Mouse (Mus musculus): ENCODE measurements around the gene Tbcd. TPM values are rescaled to one million over a fixed set of nuclear protein-coding genes. Genes with fewer than 3 reads are reported as not detected.

Tbcd gene
- total RNA-seq, 2 experiments from 2014 or later: 34.7 to 38.3 TPM

DNA sequence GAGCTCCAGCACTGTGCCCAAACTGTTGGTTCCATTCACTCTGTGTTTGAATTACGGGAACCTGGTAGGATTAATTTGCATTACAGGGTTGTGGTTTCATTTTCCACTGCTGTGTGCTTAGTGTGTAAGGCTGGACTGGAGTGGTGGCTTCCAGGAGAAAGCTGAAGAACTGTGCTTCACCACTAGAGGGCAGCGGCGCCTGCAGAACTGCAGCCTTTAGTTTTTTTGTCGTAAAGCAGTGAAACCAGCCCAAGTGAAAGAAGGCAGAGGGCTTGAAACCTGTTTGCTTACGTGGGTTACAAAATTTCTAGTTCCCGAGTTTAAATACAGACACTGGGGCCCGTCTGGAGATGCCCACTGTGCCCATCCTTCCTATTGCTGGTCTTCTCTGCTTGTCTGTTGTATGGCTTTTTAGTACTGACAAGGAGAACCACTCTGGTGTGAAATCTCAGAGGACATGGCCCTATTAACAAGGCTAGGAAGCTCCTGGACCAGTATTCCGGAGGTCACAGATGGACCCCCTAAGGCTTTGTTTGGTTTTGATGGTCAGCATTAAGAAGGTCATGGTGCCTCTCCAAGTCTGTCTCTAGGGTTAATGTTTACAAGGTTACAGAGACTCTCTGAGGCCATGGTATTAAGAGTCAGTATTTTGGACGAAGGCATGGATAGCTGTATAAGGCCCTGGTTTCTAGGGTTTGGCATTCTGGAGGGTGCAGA lies 24.1 kb downstream of the Tbcd start:
- peak; percentile 86 for DNase-seq

DNA sequence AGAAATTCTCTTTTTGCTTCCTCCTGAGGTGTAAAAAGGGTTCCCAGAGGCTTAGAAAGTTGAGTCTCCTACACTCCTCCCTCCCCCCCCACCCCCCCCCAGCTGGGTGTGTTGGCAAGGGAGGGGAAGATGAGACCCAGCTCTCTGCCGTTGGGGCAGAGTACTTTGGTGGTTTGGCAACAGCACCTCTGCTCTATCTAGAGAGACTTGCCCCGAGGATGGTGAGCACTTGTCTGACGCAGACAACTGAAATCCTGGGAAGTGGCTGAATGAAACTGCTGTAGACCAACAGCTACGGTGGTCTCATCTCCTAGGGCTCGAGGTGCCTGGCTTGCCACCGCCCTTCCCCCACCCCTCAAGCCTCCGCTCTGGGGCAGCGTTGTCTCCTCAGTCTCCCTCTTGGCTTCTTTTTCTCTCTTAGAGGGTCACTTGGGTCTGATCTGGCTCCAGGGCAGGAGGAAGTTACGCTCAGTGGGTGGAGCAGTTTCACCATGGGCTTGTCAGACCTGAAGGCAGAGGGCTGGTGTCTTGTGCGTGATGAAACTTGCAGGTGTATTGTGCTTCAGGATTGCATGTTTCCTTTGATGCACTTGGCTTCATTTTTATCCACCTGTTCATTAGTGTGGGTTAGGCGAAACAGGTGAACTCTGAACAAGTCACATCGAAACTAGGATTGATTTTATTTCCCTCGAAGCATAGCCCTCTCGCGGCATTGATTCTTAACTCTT lies 27.9 kb downstream of the Tbcd start:
- DNase-seq: no peak

DNA sequence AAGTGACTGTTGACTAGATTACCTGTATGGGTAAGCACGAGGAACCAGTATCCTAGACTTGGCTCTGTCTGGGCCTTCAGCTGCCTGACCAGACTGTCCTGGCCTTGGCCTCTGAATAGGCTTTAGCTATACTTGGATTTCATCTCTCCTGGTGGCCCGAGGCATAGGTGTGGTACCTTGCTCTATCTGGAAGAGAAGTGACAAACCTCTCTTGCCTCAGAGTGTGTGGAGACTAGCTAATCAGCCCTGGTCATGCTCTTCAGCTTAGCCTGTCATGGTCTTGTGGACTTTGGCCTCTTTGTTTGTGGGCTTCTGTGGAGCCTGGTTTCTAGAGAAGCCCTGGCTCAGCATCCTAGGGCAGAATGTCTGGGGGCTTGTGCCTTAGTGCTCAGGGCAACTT lies 29.4 kb downstream of the Tbcd start:
- DNase-seq: no peak

DNA sequence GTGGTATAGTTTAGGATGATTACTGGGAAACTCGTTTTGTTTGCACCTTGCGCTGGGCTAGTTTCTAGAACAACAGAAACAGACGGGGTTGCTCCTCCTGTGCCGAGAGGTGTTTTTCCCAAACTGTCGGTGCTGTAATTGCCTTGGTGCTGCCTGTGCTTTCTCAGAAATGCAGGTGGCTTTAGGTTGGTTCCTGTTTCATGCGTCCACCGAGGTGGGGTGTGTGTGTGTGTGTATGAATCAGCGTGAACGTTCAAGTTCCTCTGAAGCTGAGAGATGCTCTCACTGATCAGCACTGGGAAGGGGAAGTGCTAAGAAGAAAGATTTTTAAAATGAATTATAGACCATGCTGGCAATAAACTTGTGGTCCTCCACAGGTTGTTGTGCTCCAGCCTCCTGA lies 34.1 kb downstream of the Tbcd start:
- no peak for DNase-seq

DNA sequence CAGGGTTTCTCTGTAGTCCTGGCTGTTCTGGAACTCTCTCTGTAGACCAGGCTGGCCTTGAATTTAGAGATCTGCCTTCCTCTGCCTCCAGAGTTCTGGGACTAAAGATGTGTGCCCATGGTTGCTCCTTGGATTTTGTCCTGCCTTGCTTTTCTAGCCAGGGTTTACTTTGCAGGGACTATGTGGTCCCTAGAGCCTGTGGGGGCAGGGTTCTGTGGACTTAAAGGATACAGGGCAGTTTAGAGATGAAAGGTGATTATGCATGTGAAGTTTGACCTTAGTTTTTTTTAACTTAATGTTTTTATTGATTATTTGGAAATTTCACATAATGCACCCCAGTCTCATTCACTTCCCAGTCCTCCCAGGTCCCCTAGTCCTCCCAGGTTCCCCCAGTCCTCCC lies 38.9 kb downstream of the Tbcd start:
- no peak for DNase-seq

DNA sequence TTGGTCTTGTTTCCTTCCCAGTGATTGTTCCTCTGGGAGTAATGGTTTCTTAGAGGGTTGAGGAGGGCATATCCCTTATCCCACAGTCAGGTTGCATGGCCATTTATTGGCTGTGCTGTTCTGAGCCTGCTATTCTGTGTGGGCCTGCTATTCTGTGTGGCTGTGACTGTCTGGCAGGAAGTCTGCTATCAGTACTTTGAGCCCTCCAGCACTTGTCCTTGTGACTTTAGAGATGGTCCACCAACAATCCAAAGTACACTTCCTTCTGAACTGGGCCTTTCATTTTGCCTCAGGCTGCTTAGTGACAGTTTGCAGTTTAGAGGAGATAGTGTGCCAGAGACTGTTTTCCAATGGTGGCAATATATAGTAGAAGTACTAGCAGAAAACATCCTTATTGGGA lies 48.8 kb downstream of the Tbcd start:
- no peak for DNase-seq

DNA sequence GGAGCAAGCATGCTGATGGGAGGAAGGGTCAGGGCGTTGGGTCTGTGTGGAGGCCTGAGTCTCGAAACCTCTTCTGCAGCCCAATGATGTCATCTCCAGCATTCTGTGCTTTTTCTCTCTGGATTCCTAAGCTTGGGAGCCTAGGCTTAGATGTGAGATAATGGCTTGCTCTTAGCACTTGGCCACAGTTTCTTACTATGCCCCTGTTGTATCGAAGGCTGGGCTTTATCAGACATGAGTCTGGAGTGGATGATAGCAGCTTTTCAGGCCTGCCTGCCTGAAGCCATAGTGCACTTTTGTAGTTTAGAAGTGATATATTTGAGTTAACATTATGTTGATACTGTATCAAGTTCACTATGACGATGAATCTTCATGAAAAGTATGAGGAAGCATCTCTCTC lies 49.8 kb downstream of the Tbcd start:
- no peak for DNase-seq

DNA sequence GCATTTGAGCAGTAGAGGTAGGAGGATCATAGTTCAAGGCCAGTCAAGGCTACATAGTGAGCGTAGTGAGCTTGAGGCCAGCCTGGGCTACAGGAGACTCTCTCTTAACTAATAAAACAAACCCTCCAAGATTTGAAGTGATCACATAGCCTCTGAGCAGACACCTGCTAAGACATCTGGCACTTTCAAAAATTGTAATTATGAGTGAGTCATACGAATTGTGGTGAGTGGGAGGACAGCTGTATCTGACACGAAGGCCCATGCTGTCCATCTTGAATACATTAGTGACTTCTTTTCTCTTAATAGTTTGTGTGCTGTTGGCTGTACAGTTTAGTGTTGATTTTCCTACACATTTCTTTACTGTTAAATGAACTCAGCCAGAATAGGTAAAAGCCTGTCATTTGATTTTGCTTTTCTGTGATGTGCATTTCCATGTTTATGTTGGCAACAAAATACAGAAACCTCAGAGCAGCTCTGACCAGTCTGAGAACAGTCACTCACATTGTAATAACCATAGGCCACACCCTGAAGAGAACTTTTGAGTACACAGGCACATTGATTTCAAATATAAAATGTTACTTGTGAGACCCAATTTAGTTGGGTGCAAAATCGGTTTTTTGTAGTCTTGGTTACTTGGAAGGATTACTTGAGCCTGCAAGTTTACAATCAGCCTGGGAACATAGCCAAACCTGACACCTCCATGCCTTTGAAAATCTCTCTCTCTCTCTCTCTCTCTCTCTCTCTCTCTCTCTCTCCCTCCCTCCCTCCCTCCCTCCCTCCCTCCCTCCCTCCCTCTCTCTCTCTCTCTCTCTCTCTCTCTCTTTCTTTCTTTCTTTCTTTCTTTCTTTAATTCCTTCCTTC lies 50.5 kb downstream of the Tbcd start:
- no peak for DNase-seq

DNA sequence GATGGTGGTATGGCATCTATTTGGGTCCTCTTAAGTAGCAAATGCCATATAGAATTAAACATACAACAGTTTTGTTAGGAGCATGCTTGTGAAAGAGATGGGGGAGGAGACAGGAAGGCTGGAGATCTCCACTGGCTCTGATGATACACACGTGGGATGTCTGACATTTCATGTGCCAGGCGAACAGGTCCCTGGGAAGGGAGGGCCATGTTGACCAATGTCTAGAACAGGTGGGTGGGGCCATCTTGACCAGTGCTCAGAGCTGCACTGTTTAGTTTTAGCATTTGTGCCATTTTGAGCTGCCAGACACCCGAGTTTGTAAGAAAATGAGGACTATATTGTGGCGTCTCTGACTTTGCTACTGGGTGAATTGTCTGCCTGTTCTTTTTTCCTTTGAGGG lies 56.7 kb downstream of the Tbcd start:
- DNase-seq: no peak

DNA sequence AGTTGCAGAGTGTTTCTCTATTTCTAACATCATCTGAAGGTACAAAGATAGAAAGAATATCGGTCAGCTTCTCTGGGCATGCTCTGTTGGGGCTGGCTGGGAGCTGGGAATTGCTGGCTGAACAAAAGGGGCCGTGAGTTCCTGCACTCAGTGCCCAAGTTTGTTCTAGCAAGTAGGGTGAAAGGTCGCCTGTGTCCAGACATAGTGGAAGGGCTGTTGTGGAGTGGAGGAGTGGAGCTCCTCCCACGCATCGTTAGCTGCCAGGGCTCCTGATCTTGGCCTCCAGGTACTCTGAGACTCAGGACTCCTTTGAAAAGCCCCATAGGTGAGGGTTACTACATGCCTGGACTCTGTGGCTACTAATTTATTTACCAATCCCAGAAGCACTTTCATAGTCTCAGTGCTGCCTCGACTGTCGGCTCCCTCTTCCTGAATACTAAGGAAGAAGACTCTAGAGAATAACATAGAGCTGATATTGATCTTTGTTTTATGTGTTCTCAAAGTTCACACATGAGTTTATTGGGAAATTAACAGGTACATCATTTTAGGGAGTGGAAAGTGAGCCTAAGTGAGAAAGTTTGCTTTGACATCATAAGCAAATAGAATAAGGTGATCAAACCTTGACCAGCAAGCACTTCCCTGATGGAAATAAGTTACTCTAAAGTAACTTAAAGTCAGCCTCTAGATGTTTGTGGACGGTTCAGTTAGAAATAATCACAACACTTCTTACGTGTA lies 58.9 kb downstream of the Tbcd start:
- DNase-seq: no peak

DNA sequence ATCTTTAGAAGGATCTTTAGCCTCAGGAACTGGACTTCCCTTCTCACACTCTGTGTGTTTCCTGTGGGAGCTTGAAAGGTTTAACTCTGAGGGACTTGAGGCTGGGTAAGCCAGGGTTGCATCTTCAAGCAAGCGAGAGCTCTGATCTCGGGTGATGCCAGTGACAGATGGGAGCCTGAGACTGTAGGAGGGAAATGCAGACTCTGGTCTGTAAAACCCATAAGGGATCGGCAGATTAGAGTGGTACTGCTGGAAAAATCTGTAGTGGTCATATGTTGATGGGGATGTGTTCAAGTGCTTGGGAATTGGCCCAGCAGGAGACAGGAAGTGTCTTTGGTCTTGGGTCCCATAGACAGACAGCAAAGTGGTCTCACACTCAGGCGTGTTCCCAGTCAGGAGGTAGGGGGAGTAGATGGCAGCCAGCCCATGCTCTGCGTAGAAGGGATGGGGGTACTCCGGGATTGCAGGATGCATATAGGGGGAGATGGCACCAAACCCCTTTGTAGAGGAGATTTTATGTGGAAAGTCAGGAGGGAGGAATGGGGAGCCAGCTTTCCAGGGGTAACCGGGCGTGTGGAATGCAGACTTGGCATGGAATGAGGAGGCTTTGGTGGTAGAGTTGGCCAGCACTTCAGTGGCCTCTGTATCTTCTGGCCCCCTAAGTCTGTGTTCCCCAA lies 61.3 kb downstream of the Tbcd start:
- no peak for DNase-seq

DNA sequence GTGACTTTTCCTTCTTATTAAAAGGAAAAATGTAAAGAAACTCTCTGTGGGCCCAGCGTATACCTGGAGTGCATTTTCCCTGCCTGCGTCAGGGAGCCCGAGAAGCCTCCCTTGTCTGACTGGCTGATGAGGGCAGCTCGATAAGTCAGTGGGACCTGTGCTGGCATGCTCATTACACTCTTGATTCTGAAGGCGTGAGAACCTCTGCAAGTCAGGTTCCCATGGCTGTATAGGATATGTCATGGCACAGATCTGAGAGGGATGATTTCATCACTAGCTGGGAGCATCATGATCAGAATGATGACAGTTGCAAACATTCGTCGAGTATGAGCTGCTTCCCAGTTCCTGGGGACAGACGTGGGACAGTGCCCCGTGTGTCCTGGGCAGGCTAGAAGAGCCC lies 64.2 kb downstream of the Tbcd start:
- DNase-seq: no peak

DNA sequence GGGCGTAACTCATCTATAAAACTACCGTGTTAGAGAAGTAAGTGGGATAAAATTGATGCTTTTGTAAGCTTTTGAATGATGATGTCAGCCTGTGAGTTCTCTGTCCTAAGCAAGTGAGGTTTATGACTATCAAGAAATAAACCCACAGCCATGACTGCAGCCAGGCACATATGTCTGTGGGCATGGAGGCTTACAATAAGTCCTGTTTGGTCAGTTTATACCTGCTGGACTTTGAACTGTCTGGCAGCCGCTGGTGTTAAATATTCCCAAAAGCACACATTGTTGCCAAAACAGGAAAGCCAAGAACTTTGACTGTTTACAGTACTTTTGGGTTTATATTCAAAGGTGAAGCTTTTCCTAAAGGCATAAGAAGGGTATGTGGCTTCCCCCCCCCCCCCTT lies 65.2 kb downstream of the Tbcd start:
- DNase-seq: no peak

DNA sequence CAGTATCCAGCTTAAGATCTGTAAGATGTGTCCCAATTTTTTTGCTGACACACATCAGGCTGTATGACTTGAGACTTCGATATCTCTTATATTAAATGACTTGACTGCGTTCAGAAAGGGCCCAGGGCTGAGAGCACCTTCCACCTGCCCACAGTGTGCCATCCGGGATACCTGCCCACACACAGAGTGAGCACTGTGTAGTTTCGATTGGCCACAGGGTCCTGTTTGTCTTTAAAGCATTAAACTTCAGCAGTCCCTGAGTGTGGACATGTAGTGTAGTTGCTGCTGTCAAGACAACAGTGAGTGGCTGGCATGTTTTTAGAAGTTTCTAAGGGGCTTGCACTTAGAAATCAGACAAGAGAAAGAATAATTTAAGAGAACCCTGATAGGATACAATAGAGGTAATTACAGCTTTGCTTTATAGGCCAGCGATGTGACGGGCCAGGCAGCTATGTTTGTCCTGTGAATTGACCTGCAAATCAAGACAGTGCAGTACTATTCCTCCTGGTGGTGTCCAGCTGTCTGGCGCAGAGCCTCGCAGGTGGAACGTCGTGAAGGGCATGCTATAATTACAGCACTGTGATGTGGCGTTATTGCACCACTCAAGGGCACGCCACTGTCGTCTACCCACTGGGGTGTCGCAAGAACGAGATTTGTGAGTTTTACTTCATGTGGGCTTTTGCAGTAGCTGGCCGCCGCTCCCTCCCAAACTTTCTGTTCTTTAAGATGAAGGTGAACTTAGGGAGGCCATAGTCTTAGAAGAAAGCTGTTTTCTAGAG lies 66.1 kb downstream of the Tbcd start:
- peak; percentile 61 for DNase-seq

DNA sequence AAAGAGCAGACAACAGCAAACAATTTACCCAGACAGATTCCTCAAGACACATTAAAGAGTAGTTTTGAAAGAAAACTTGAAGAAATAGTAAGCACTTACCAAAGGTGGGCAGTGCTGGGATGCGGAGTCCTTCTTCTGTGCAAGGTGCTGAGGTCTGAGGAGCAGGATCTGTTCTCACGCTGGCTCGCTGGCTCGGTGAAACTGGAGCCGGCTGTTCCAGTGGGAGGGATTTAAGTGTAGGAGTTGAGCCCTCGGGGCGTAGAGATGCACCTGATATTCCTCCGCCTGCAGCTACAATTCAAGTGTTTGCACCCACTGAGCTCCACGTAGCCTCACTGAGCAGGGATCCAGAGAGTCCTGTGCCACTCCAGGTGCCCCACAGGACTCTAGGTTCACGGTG lies 67.4 kb downstream of the Tbcd start, which contains the start of gene Zfp750:
TSS of gene Zfp750 (minus strand) at position 203 of the 400 bp plus-strand sequence.
- no peak for DNase-seq

DNA sequence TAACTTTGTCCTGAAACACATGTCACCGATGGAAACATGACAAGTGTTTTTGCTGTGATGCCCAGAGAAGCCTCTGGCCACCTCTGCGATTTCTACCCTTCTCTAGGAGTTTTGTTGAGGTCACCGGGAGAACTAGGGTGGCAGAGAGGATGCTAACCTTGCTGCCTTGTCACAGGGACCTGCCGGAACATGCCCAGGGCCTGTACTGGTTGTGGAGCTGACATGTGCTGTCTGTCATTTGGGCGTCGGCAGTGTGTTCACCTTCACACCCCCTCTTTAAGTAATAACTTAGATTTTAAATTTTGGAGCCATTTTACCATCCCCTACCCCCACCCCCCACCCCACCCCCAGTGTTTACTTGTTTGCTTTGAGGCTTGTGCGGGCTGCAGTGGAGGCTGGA lies 68.0 kb downstream of the Tbcd start:
- no peak for DNase-seq

DNA sequence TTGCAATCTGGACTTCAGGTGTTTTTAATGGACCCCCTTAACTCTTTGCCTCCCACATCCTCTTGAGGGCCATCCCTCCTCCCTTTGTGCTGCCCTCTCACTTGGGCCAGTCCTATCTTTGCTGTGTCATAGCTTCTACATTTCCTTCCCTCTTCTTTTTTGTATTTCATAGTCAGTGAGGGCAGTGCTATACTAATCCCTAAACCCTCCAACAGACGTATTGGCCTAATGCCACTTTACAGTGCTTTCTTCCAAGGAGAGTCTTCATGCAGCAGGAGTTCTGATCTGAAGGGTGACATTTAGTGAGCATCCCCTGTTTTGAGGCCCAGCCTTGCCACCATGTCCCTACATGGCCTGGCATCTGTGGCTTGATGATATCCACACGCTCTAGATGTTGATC lies 69.0 kb downstream of the Tbcd start:
- DNase-seq: no peak

DNA sequence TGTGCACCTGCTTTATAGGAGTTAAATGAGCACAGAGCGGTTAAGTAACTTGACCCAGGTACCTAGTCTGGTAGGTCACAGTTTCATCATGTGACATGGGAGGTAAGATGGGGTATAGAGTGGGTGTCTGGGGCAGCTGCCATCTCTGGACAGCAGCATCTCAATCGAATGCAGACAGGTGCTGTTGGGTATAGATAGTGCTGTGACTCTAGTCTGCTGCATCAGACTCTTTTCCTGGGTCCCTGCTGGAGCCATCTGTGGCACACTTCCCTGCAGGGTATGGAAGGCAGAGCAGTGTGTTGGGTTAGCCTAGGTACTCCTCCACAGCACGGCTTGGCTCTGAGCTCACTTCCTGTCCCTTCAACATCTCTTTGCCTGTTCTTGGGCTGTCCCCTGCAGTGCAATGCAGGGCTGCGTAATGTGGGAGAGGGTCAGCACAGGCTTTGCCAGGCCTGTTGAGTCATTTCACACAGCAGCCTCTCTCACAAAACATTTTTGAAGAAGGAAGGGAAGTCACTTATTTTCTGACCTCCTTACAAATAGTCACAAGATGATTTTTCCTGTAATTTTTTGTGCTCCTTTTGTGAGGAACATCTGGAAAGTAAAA lies 70.5 kb downstream of the Tbcd start:
- no peak for DNase-seq

DNA sequence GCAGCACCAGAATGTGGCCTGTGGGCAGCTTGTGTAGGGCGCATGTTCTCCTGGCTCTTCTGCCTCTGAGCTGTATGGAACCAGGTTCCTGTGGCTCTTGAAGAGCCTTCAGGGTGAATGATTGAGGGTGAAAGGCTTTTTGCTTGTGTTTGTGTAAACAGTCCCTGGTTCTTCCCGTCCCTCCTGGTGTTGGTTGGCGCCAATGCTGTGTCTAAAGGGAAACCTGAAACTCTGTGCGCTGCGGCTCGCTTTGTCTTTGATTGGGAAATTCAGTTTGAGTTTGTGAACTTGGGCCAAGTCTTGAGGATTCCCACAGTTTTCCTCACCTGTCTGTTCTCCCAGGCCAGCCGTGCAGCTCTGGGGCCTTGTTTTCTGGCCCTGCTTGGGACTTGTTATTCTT lies 72.4 kb downstream of the Tbcd start:
- no peak for DNase-seq

DNA sequence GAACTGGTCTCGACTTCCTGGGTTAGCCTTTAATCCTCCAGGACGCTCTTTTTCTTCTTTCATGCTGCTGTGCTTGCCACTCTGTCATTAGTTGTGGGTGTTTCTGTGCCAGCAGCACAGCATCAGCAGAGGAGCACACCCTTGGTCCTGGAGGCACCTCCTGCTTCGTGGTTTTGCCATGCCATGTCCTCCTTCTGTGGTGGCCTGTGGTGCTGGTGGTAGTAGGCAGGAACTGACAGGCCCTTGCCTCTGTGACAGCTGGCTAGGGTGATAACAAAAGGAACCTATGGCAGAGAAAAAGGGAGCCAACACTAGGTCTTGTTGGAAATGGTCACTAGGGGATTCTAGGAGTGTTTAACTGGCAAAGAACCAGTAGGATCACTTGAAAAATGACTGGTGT lies 78.0 kb downstream of the Tbcd start:
- DNase-seq: no peak

DNA sequence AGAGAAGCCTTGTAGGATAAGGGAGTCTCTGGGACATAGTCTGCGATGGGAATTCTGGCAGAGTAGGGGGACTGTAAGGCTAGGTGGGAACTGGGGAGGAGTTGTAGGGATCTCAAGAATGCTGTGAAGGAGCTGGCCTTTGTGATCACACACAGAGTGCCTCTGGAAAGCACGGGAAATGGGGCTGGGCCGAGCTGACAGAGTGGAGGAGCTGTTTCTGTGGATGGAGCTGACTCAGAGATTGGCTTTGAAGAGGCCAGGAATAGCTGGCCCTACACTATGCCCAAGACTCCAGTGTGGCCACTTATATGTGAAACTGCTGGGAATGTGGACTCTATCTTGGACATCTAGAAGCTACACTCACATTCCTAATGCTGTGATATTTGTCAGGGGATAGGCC lies 84.8 kb downstream of the Tbcd start:
- DNase-seq: no peak
